Mouse (Mus musculus): ENCODE results near the gene Abo.
"Not testable (repeated sequence)": the region's sequence is repeated elsewhere in the genome, so short reads cannot be mapped to it uniquely, and the experiment has no call there.

The Abo gene

DNA sequence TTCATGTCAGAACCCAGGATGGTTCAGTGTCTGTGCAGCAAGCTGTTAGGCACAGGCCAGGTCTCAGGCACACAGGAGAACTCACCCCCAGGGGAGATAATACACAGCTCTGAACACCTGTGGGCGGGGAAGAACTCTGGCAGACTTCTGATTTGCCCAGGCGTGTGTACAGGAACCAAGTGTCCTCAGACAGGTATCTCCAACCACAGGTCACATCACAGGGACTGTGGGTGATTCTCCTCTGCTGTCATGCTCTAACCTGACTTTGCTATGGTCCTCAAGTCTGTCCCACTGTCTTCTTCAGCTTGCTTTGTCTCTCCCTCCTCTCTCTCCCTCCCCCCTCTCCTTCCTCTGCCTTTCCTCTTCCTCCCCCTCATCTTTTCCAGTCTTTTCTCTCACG lies at the start of gene Abo:
Abo (minus strand) TSS at position 101 of the 400 bp plus-strand sequence.
- DNase-seq (ENCODE audit: low spot score in 2 of 2) = no peak

DNA sequence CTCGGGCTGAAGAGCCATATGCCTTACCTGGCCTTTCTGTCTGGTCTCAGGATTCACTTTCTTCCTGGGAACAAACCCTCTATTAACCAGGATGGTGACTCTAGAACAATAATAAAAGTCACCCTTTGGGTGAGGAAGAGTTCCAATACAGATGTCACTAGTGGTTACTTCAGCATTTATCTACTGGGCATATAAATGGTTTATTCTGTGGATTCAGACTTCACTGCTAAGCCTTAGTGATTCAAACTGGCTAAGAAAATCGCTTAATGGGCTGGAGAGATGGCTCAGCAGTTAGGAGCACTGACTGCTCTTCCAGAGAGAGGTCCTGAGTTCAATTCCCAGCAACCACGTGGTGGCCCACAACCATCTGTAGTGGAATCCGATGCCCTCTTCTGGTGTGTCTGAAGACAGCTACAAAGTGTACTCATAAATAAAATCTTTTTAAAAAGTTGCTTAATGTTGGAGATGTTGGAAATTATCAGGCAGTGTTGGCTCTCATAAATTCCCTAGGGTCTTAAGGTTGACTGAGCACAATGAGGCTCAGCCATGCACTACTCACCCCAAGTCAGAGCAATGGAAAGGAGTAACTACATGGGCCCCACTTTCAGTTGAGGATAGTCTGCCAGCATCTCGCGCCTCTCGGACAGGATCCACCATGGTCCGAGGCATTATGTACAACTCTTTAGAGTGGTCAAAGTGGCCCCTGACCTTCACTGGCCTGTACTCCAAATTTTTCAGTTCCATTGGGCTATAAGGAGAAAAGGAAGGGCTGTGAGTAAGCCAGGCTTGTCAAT lies 49.6 kb upstream of the Abo start:
- no peak for DNase-seq (ENCODE audit: low spot score in 2 of 2)

DNA sequence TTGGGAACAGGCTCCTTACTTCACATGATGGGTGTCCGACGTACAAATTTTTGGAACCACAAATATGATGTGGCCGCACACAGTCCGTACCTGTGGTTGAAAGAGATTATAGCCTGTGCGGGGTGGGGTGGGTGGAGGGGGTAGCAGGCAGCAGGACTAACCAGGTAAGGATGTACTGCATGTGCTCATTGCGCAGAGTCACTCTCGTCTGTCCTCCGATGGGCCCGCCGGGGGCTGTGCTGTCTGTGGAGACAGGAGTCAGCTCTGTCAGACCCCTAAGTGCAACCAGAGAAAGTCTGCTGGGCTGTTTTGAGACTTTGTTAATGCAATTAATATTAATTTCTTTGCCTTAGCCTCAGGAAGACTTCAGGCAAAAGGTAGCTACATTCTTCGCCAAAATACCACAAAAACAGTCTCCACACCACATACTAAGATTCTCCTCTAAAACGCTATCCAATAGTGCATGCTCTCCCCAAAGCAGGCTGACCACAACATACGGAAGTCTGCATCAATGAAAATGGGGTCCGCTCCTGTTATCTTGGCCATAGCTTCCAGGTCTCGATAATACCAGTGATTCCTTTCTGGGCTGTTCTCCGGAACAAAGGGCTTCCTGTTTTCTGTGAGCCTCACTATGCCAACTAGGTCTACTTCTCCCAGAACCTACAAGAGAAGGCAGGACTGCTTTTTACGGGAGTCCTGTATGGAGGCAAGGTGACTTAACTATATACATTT lies 48.8 kb upstream of the Abo start:
- no peak for DNase-seq (ENCODE audit: low spot score in 2 of 2)

DNA sequence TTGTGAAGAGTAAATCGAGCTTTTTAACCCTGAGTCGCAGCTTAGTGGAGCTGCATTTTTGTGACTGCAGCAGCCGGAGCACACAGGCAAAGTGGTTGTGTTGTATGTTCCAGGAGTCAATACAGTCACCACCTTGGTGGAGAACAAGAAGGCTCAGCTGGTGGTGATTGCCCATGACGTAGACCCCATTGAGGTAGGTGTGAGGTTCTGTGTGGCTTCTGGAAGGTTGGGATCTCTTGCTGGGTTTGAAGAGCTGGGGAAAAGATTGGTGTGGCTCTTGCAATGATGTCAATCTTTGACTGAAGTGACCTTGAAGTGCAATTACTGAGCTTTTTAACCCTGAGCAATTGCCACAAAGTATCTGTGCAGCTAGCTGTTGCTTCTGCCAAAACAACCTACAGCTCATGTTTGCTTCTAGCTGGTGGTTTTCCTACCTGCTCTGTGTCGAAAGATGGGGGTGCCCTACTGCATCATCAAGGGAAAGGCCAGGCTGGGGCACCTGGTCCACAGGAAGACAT lies 47.5 kb upstream of the Abo start:
- no peak for DNase-seq (ENCODE audit: low spot score in 2 of 2)

DNA sequence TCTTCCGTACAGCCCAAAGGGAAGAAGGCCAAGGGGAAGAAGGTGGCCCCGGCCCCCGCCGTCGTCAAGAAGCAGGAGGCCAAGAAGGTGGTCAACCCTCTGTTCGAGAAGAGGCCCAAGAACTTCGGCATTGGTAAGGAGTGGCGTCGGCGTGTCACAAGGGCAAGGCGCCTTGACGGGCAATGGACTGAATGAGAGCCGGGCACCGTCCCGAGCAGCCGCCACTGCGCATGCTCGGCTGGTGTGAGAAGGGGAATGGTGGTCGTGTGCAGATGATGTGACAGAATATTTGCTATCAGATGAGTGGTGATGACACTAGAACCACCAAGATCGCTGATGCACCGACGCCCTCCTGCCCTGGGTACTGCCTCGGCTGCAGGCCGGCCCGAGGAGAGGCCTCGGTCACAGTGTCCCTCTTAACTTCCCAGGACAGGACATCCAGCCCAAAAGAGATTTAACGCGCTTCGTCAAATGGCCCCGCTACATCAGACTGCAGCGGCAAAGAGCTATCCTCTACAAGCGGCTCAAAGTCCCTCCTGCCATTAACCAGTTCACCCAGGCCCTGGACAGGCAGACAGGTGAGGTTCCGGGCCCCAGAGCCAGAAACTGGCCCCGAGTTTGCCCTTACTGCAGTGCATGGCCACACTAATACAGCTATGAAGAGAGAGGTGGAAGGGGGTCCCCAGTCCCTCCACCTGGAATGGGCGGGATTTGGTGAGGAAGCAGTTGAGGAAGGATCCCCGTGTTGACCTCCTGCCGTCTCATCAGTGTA lies 46.4 kb upstream of the Abo start:
- peak; percentile 40 to 52 for DNase-seq (ENCODE audit: low spot score in 2 of 2)

DNA sequence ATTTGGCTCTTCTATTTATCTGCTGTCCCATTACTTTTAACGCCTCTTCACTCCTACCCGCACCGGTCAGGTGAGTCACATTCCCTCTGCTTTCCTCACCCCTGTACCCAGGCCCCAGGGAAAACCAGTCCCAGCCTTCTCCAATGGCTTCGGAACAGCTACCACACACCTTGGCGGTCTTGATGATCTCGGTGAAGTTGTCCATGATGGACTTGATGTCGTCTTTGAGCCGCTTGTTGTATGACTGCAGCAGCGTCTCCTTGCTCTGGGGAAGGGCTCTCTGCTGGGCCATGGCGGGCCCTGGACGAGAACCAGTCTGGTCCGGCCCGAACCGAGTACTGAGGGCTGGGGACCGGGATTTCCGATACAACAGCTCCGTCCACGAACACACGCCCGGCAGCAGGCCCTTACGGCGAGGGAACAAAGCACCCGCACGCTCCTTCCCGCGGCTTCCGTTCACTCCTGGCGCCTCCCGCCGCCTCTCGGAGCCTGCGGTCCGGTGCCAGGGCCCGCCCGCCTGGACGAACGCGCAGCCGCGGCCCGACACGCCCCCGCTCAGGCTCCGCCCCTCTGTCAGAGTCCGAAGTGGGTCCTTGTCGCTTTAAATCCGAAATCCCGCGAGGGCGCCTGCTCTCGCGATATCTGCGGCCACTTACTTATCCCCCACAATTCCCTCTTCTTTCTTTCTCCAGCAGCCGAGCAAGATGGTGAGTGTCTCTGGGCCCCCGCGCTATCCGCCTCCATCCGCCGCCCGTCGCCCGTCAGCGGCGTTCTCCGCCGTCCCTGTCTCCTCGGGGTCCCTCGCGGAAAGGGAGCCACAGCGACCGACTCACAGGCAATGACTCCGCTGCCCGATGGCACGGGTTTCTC lies 45.6 kb upstream of the Abo start, which contains the start of the genes Med22 and Rpl7a:
Med22 (minus strand) TSS at position 554 of the 870 bp plus-strand sequence.
Rpl7a (plus strand) TSS at position 641 of the 870 bp plus-strand sequence.
- DNase-seq (ENCODE audit: low spot score in 2 of 2) = peak; percentile 99

DNA sequence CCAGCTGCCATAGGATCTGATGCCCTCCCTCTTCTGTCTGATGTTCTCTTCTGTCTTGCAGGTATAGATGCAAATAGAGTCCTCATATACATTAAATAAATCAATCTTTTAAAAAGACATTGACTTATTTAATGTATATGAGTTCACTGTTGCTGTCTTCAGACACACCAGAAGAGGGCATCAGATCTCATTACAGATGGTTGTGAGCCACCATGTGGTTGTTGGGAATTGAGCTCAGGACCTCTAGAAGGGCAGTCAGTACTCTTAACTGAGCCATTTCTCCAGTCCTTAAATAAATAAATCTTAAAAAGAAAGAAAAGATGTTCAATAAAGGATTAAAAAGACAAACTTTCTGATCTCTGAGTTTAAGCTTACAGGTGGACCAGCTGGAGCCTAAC lies 44.6 kb upstream of the Abo start:
- no peak for DNase-seq (ENCODE audit: low spot score in 2 of 2)

DNA sequence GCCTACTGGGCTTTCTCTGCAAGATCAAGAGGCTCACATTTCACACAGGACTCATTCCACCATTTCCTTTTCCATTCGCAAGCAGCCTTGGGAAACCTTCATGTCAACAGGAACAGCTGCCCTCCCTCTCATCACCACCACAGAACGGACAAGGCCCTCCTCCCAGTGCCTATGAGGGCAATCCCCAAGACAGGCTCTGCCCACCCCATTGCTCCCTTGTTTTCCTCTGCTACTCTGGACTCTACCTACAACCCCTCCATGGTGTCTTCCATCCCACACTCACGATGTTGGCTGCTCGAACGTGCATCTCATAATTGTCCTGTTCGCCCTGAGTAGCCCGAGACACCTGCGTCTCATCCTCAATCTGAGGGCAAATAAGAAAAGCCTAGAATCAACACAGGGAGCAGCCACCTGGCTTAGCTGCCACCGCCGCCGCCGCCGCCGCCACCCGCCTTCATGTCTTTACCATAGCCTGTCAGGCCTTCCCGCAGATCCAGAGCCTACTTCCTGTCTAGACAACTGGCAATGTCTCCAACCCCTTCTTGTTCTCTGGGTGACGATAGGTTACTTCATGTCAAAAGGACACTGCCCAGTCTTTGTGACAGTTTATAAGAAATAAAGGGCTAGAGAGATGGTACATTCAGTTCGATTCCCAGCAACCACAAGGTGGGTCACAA lies 44.1 kb upstream of the Abo start:
- no peak for DNase-seq (ENCODE audit: low spot score in 2 of 2)

DNA sequence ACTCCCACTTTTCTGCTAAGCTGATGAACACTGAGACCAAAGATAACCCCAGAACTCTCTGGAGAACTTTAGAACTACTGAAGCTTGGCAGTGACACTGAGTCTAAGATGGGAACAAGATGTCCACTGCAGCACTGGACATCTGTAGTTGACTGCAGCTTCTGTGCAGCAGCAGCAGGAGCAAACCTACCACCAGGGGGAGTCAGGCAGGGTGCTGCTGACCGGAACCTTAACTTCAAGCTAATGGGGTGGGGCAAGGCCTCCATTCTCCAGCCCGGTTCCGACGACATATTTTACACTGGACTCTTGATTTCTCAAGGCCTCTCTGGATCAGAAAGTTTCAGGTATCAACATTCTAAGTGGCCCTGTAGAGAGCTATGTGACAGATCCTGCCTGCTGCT lies 42.3 kb upstream of the Abo start:
- DNase-seq (ENCODE audit: low spot score in 2 of 2) = no peak

DNA sequence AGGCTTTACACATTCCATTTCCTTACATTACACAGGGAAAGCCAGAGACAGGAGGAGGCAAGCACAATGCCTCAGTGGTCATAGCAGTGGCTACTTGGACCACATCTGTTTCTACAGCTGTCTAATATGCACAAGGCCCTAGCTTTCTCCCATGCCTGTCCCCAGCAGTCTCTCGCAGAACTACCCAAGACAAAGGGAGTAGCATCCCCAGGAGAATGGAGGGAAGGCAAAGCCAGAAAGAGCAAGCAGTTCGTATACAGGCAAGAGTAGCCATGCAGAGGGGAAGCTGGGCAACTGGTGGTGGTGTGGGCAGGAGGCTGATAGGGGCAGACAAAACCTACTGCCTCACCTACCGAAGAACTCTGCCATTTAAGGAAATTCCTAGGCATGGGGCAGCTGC lies 41.7 kb upstream of the Abo start:
- DNase-seq (ENCODE audit: low spot score in 2 of 2) = no peak

DNA sequence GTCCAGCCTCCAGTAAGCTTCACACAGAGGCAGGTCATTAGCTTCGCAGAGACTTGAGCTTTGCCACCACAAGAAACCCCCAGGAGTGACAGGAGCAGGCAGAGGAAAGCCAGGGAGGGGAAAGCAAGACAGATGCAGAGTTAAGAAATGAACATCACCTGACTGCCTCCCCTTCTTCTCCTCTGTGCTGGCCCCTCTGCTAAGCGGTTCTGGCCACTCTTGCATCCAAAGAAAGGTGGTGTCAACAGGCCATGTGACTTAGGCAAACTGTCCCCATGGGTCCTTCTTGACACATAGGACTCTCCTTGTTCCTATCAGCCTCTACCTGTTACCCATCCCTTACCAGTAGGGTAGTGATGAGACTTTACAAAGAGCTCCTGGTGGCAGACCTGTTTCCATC lies 41.2 kb upstream of the Abo start:
- no peak for DNase-seq (ENCODE audit: low spot score in 2 of 2)

DNA sequence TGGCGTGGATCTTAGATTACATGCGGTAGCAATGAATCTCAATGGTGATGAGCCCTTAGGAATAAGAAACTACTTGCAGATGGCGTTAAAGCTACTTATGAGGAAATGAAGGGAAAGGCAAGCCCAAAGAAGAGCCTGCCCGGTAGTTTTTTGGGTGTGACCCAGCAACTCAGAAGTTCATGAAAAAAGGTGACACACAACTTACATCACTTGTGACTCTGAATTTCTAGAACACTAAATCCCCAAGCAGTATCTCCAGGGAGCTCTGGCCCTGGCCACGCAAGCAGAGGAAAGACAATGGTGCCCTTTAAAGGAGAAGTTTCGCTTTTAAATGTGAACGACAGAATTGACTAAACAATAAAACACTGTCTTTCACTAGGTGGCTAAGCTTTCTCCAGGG lies 38.5 kb upstream of the Abo start:
- no peak for DNase-seq (ENCODE audit: low spot score in 2 of 2)

DNA sequence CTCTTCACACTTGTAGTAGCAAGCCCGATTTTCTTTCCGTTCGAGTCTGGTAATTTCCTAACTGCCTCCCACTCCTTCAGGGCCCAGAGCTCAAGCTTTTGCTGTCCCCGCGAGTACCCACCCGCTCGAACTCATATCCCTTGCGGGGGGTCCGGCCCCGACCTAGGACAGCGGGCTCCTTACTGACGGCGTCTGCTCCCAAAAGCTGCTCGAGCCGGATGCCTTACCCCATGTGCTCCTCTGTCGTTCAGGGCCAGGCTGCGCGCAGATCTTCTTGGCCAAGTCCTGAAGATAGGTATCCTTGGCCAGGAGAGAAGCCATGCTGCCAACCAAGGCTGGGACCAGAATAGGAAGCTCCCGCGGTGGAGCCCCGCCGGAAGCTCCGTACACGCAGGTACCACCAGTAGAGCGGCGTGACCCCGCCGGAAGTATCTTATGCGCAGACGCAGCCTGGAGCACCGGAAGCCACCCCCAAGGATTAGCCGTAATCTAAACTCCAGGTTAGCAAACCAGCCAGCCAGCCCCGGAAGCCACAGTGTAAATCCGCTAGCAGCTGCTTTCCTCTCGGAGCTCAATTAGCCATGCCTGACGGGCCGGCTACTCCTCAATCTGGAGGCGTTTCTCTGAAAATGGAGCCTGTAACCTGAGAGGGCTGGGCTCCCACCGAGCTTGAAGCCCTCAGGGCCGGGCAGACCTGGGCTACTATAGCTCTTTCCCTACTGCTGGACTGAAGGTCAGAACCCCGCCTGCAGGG lies 37.9 kb upstream of the Abo start, which contains the start of gene Surf6:
Surf6 (minus strand) TSS at position 413 of the 754 bp plus-strand sequence.
- peak; percentile 96 to 97 for DNase-seq (ENCODE audit: low spot score in 2 of 2)

DNA sequence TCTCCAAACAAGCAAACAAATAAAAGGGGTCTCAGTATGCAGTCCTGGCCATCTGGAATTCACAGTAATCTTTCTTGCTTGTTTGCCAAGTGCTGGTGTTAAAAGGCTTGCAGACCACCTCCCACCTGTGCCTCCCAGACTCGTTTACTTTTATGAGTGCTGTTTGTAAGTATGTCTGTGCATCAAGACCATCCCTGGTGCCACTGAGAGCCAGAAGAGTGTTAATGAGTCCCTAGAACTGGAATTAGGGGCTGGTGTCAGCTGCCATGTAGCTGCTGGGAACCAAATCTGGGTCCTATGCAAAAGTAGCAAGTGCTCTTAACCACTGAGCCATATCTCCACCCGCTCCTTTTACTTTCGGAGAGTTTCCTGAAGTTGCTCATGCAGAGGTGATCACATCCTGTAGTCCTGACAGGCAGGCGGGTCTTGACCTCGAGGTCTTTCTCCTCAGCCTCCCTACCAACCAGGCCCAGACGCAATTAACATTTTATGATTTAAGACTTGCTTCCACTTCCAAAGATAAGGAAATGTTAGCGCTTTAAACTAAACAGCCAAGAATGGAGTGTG lies 37.1 kb upstream of the Abo start:
- DNase-seq (ENCODE audit: low spot score in 2 of 2) = peak in 1 of 2 experiments; percentile 36

DNA sequence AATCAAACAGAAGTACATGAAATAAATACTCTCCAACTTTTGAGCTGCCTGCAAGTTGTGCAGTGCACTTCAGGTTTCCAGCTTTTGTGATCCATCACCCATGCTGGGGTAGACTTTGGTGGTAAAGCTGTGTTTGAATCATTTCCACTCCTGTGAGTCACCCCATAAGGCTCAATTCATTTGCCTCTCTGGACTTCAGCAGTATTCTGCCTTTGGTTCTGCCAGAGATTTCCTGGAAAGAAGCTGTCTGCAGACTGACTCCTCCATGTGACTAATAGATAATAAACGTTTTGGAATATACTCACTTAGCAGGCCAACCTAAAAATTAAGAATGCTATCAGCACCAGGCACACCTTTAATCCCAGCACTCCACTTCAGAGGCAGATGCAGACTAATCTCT lies 36.0 kb upstream of the Abo start:
- DNase-seq (ENCODE audit: low spot score in 2 of 2) = no peak

DNA sequence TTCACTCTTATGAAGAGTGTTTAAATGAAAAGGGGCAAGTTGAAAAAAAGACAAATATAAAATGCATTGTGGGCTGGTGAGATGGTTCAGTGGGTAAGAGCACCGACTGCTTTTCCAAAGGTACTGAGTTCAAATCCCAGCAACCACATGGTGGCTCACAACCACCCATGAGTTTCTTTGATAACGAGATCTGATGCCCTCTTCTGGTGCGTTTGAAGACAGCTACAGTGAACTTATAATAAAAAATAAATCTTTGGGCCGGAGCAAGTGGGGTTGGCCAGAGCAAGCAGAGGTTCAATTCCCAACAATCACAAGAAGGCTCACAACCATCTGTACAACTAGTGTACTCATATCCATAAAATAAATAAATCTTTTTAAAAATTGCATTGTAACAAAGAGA lies 31.1 kb upstream of the Abo start:
- DNase-seq (ENCODE audit: low spot score in 2 of 2) = no peak

DNA sequence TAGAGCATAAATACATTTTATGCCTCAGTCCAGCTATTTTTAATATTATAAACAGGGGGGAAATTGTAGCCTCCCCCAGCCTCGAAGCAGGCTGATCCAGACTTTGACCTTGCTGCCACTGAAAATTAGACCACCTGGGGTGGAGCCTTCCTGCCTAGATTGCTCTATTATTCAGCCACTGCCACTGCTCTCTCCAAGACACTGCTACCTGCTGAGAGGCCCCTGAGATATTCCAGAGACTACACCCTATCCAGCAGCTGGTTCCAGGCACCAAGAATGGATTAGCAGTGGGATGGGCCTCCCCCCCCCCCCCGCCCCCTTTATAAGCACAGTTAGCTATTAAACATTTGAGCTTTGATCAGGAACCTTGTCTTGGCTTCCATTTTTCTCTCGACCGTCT lies 21.4 kb upstream of the Abo start:
- not testable (repeated sequence) for DNase-seq (ENCODE audit: low spot score in 2 of 2)

DNA sequence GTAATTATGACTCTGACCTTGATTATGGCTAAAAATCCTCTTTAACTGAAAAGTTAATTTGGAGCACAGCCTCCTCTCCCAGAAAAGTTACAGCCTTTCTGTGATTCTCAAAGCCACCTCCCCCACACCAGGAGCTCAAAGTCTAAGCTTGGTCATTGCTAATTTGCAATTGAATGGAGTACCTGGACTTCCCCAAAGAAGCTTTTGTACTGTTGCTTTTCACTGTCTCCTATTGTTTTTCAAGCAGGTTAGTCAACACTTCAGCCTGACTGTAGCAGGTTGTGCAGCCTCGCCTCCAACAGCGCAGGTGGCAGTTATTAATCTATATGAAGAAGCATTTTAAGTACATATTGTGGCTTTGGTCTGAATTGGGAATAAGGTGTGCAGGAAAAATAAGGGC lies 20.8 kb upstream of the Abo start:
- DNase-seq (ENCODE audit: low spot score in 2 of 2) = not testable (repeated sequence)

DNA sequence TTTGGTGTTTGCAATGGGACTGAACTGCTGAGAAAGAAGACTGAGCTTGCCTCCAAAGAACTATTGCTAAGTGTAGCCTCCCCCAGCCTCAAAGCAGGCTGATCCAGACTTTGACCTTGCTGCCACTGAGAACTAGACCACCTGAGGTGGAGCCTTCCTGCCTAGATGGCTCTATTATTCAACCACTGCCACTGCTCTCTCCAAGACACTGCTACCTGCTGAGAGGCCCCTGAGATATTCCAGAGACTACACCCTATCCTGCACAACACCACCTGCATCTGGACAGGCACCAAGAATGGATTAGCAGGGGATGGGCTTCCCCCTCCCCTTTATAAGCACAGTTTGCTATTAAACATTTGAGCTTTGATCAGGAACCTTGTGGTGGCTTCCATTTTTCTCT lies 13.8 kb upstream of the Abo start:
- DNase-seq (ENCODE audit: low spot score in 2 of 2) = no peak
